Mouse (Mus musculus): Measurements from ENCODE around the gene Polr1e.
A peak's percentile ranks its signal among the peaks of the same experiment; 100 is the strongest.
"Not testable (repeated sequence)": the region's sequence is repeated elsewhere in the genome, so short reads cannot be mapped to it uniquely, and the experiment has no call there.

The Polr1e gene

DNA sequence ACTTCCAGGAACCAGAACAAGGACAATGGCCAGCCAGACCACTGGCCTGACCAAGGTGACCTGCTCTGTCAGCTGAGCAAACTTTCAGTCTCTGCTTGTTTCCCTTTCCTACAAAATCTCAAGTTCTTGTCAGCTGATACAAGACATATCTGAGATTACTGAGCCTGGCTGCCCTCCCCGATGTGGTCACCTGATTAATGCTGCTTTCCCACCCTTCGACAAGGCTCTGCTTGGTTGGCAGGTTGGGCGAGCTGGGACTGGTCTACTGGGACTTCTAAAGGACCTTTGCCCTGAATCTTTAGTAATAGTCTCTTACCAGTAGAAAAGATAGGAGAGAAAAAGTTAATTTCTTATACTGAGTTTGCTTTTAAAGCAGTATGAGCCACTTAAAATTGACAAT lies 12.9 kb upstream of the Polr1e start:
- no peak for DNase-seq (ENCODE audit: extremely low spot score, low read depth, low spot score)

DNA sequence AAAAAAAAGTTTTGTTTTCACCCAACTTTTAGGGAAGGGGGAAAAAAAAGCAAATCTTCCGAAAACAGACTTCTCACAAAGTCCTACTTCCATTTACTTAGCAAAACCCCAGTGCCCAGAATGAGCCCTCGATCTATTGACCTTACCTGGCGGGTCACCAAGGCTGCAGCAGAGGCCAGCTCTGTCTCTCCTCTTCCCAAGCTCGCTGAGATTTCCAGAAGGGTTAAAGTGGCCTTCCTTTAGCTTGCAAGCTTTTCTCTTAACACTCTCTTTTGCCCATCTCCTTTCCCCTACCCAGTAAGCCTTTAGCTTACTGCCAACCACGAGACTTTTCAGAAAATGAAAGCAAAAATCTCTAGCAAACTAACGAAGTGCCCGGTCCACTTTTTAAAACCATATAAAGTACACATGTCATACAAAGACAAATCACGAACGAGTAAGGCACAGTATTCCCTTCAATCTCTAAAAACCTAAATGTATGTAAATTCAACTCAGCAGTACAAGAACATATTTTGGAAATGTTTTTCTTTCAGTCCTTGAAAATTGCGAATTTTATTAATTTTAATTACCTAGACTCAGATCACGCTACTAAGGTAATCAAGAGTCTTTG lies 7.5 kb upstream of the Polr1e start:
- no peak for DNase-seq (ENCODE audit: extremely low spot score, low read depth, low spot score)

DNA sequence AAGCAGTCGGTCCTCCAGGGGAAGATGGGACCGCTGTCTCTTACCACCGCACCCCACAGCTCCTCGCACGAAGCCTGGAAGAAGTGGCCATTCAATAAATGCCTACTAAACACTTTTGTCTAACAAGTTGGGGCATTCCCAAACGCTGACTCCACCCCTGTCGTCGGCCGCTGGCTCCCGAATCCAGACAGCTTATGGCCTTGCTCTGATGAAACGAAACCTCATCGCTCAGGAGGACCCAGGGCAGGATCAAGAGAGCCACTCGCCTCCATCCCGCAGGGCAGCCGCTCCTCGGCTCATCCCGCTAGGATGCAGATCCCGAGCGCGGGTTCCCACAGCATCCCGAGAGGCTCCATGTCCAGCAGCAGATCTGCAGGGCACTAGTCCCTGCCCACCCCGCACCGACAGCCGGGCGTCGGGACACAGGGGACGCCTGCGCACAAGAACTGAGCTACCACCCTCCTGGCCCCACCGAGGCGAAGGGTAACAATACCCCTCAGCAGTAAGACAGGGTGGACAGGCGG lies 6.7 kb upstream of the Polr1e start:
- no peak for DNase-seq (ENCODE audit: extremely low spot score, low read depth, low spot score)

DNA sequence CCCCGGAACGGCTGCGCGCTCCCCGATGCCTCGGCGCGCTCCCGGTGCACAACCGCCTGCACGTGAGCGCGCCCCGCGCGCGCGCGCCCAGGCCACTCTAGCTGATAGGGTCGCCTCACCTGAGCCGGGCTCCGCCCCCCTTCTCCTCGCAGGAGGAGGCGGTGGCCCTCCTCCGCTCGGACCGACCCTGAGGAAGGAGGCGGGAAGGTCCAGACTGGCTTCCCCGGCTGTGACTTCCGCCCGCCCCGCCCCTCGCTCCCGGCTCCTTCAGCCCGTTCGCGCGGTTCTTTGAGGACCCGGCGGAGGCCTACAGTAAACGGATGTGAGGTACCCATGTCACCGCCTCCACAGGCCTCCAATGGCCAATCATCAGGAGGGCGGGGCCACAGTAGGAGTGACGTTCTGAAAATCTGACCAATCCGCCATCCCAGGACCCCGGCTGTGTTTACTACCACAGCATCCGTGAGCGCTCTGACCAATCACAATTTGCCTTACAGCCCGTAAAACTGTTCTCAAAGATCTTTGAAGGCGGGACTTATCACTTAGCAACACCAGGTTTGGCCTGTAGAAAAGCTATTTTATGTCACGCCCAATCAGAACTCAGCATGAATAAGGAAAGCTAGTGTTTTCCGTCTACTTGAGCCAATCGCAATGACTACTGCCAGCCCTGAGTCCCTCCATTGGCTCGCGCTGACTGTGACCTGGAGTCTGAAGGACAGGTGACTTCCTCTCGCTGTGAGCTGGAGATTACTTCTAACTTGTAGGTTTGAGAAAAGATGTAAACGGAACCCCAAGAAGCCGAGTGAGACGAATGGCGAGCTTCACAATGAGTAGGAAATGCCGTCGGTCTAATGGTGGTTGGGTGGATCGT lies 6.0 kb upstream of the Polr1e start, which contains the start of gene Zbtb5:
Zbtb5 (minus strand) TSS at position 308 of the 871 bp plus-strand sequence.
- DNase-seq (ENCODE audit: extremely low spot score, low read depth, low spot score), result peak; percentile 100

GRCm38 (mm10) chr4:45013031-45013431 lies 5.4 kb upstream of the Polr1e start:
- DNase-seq (ENCODE audit: extremely low spot score, low read depth, low spot score), result no peak

- no peak for DNase-seq (ENCODE audit: extremely low spot score, low read depth, low spot score)
These were observed 4.8 kb upstream of the Polr1e start for GRCm38 (mm10) chr4:45013537-45013936.

- DNase-seq (ENCODE audit: extremely low spot score, low read depth, low spot score), result no peak
These were observed 2.8 kb upstream of the Polr1e start for GRCm38 (mm10) chr4:45015615-45016014.

- DNase-seq (ENCODE audit: extremely low spot score, low read depth, low spot score), result no peak
These were observed 626 bp downstream of the Polr1e start for GRCm38 (mm10) chr4:45019009-45019408.

- no peak for DNase-seq (ENCODE audit: extremely low spot score, low read depth, low spot score)
These were observed 8.1 kb downstream of the Polr1e start for GRCm38 (mm10) chr4:45026459-45026858.

GRCm38 (mm10) chr4:45032586-45032985 lies 14.2 kb downstream of the Polr1e start:
- no peak for DNase-seq (ENCODE audit: extremely low spot score, low read depth, low spot score)

GRCm38 (mm10) chr4:45034693-45035628 lies 16.6 kb downstream of the Polr1e start:
- DNase-seq (ENCODE audit: extremely low spot score, low read depth, low spot score), result no peak

- no peak for DNase-seq (ENCODE audit: extremely low spot score, low read depth, low spot score)
These were observed 17.7 kb downstream of the Polr1e start for GRCm38 (mm10) chr4:45036048-45036447.

- DNase-seq (ENCODE audit: extremely low spot score, low read depth, low spot score), result no peak
These were observed 18.2 kb downstream of the Polr1e start for GRCm38 (mm10) chr4:45036571-45036970.

- no peak for DNase-seq (ENCODE audit: extremely low spot score, low read depth, low spot score)
These were observed 19.4 kb downstream of the Polr1e start for GRCm38 (mm10) chr4:45037455-45038410.

- not testable (repeated sequence) for DNase-seq (ENCODE audit: extremely low spot score, low read depth, low spot score)
These were observed 20.5 kb downstream of the Polr1e start for GRCm38 (mm10) chr4:45038879-45039278.

GRCm38 (mm10) chr4:45039546-45039945 lies 21.2 kb downstream of the Polr1e start:
- not testable (repeated sequence) for DNase-seq (ENCODE audit: extremely low spot score, low read depth, low spot score)

- no peak for DNase-seq (ENCODE audit: extremely low spot score, low read depth, low spot score)
These were observed 22.4 kb downstream of the Polr1e start for GRCm38 (mm10) chr4:45040795-45041194.

DNA sequence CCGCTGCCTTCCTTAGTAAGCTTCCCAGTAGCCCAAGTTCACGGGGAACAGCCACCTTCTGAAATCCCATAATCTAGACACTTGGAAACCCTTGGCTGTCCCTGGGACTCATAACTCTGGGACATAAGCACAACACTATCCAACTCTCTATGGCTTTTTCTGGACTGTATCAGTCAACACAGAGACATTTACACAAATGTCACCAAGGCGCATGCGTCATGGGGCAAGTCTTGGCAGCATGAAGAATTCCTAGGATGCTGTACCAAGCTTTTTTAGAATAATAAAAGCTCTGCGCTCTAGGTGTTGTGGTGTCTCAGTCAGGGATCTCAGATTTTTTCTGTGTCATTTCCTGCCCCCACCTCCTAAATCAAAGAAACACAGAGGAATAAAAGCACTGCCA lies 28.3 kb downstream of the Polr1e start:
- no peak for DNase-seq (ENCODE audit: extremely low spot score, low read depth, low spot score)

GRCm38 (mm10) chr4:45047286-45047887 lies 29.0 kb downstream of the Polr1e start:
- DNase-seq (ENCODE audit: extremely low spot score, low read depth, low spot score), result no peak
